Mouse (Mus musculus) MEL (cell line): ENCODE results near the gene Lyar. TPM values are rescaled to one million over a fixed set of nuclear protein-coding genes. Genes with fewer than 3 reads are reported as not detected.

ENCODE experiments used
- DNase-seq: peaks from one replicate; pipeline ENCODE4 v3.0.0; 2011; ENCODE audit warnings: low read depth, low spot score
- H3K27ac ChIP-seq: 2 replicates; pipeline ENCODE4 v1.5.1; 2012; ENCODE audit warnings: low read depth, mild to moderate bottlenecking, control low read depth, low read length, moderate library complexity; ENCODE audit not compliant: control insufficient read depth
- H3K27me3 ChIP-seq, 2 experiments: fragments of 150-350 bp in 1 of 2; sonication (generic) in 1 of 2; 2 replicates each; pipeline ENCODE4 v1.6.1; 2012; ENCODE audit warnings: low read length in 2 of 2, mild to moderate bottlenecking in 2 of 2, improper control_type of control experiment in 1 of 2, moderate library complexity in 1 of 2; ENCODE audit not compliant: insufficient read depth in 2 of 2, control insufficient read depth in 1 of 2
- H3K36me3 ChIP-seq, 2 experiments: 2 replicates each; pipeline ENCODE4 v1.6.1; 2012 to 2014; ENCODE audit warnings: low read length in 2 of 2, improper control_type of control experiment in 1 of 2, inconsistent platforms in 1 of 2, mild to moderate bottlenecking in 1 of 2; ENCODE audit not compliant: insufficient read depth in 2 of 2, control insufficient read depth in 1 of 2
- H3K4me1 ChIP-seq, 2 experiments: fragments of 150-350 bp in 1 of 2; sonication (generic) in 1 of 2; 2 replicates each; pipeline ENCODE4 v1.6.1; 2012; ENCODE audit warnings: low read length in 2 of 2, improper control_type of control experiment in 1 of 2, mild to moderate bottlenecking in 1 of 2; ENCODE audit not compliant: insufficient read depth in 2 of 2, control insufficient read depth in 1 of 2
- H3K4me3 ChIP-seq, 2 experiments: fragments of 150-350 bp in 1 of 2; sonication (generic) in 1 of 2; 2 replicates each; pipeline ENCODE4 v1.5.1; 2012; ENCODE audit warnings: low read depth in 2 of 2, low read length in 2 of 2, mild to moderate bottlenecking in 2 of 2, moderate library complexity in 2 of 2, control low read depth in 1 of 2, improper control_type of control experiment in 1 of 2; ENCODE audit not compliant: control insufficient read depth in 1 of 2, insufficient read depth in 1 of 2
- H3K79me2 ChIP-seq: 2 replicates; pipeline ENCODE4 v1.6.1; 2012; ENCODE audit warnings: mild to moderate bottlenecking, low read length, moderate library complexity; ENCODE audit not compliant: control insufficient read depth, poor library complexity, insufficient read depth
- H3K9ac ChIP-seq: 2 replicates; pipeline ENCODE4 v1.6.1; 2012; ENCODE audit warnings: low read depth, mild to moderate bottlenecking, control low read depth, low read length, moderate library complexity; ENCODE audit not compliant: control insufficient read depth, poor library complexity, severe bottlenecking
- H3K9me3 ChIP-seq: fragments of 150-350 bp; sonication (generic); replicated peaks from 2 replicates; pipeline ENCODE4 v1.6.1; 2012; ENCODE audit warnings: mild to moderate bottlenecking, low read length, improper control_type of control experiment, moderate library complexity; ENCODE audit not compliant: insufficient read depth
- BHLHE40 ChIP-seq: IDR thresholded peaks from 2 replicates; pipeline ENCODE4 v1.6.1; 2012; ENCODE audit warnings: low read depth, mild to moderate bottlenecking, inconsistent platforms, low read length, improper control_type of control experiment, borderline replicate concordance
- CHD2 ChIP-seq: IDR thresholded peaks from 2 replicates; pipeline ENCODE4 v1.6.1; 2011; ENCODE audit warnings: low read length, improper control_type of control experiment
- CTCF ChIP-seq, 3 experiments: IDR thresholded peaks in 2 of 3; conservative IDR thresholded peaks in 1 of 3; 2 replicates each; pipeline ENCODE4 v1.5.1; 2011 to 2012; ENCODE audit warnings: low read length in 3 of 3, low read depth in 2 of 3, mild to moderate bottlenecking in 2 of 3, improper control_type of control experiment in 1 of 3, inconsistent platforms in 1 of 3, mixed read lengths in 1 of 3, moderate library complexity in 1 of 3; ENCODE audit not compliant: control insufficient read depth in 1 of 3, insufficient read depth in 1 of 3, poor library complexity in 1 of 3, severe bottlenecking in 1 of 3
- ELF1 ChIP-seq: IDR thresholded peaks from 2 replicates; pipeline ENCODE4 v1.6.1; 2014; ENCODE audit warnings: low read depth, mild to moderate bottlenecking, inconsistent platforms, low read length, improper control_type of control experiment, moderate library complexity
- EP300 ChIP-seq, 2 experiments: IDR thresholded peaks; 2 replicates each; pipeline ENCODE4 v1.6.1; 2011; ENCODE audit warnings: improper control_type of control experiment in 2 of 2, low read length in 2 of 2, low read depth in 1 of 2, mild to moderate bottlenecking in 1 of 2
- GABPA ChIP-seq: IDR thresholded peaks from 2 replicates; pipeline ENCODE4 v1.6.1; 2012; ENCODE audit warnings: low read depth, mild to moderate bottlenecking, inconsistent platforms, low read length, improper control_type of control experiment, moderate library complexity
- GATA1 ChIP-seq: IDR thresholded peaks from 2 replicates; pipeline ENCODE4 v1.6.1; 2011; ENCODE audit warnings: low read depth, low read length, improper control_type of control experiment
- HCFC1 ChIP-seq: IDR thresholded peaks from 2 replicates; pipeline ENCODE4 v1.6.1; 2012; ENCODE audit warnings: low read depth, mild to moderate bottlenecking, inconsistent platforms, low read length, improper control_type of control experiment, moderate library complexity
- MAX ChIP-seq: IDR thresholded peaks from 2 replicates; pipeline ENCODE4 v1.6.1; 2011; ENCODE audit warnings: low read length, improper control_type of control experiment
- MYC ChIP-seq: IDR thresholded peaks from 2 replicates; pipeline ENCODE4 v1.6.1; 2011; ENCODE audit warnings: low read depth, mild to moderate bottlenecking, low read length, improper control_type of control experiment, moderate library complexity
- NRF1 ChIP-seq: IDR thresholded peaks from 2 replicates; pipeline ENCODE4 v1.6.1; 2014; ENCODE audit warnings: low read depth, mild to moderate bottlenecking, inconsistent platforms, low read length, improper control_type of control experiment, moderate library complexity; ENCODE audit not compliant: poor library complexity, insufficient read depth, severe bottlenecking
- POLR2A ChIP-seq, 2 experiments: IDR thresholded peaks; 2 replicates each; pipeline ENCODE4 v1.6.1; 2011 to 2012; ENCODE audit warnings: low read length in 2 of 2, mild to moderate bottlenecking in 2 of 2, control low read depth in 1 of 2, improper control_type of control experiment in 1 of 2, low read depth in 1 of 2, moderate library complexity in 1 of 2; ENCODE audit not compliant: control insufficient read depth in 1 of 2, insufficient read depth in 1 of 2, poor library complexity in 1 of 2
- POLR2AphosphoS2 ChIP-seq: IDR thresholded peaks from 2 replicates; pipeline ENCODE4 v1.6.1; 2011; ENCODE audit warnings: low read length, improper control_type of control experiment
- POLR2AphosphoS5 ChIP-seq: IDR thresholded peaks from 2 replicates; pipeline ENCODE4 v1.6.1; 2012; ENCODE audit warnings: low read depth, borderline replicate concordance, mild to moderate bottlenecking, inconsistent platforms, low read length, moderate library complexity, mixed read lengths
- RCOR1 ChIP-seq: IDR thresholded peaks from 2 replicates; pipeline ENCODE4 v1.6.1; 2012; ENCODE audit warnings: low read depth, mild to moderate bottlenecking, inconsistent platforms, low read length, improper control_type of control experiment
- SIN3A ChIP-seq: IDR thresholded peaks from 2 replicates; pipeline ENCODE4 v1.6.1; 2012; ENCODE audit warnings: low read length, improper control_type of control experiment, inconsistent platforms
- SMC3 ChIP-seq: IDR thresholded peaks from 2 replicates; pipeline ENCODE4 v1.6.1; 2011; ENCODE audit warnings: low read depth, low read length, improper control_type of control experiment
- TAL1 ChIP-seq: IDR thresholded peaks from 2 replicates; pipeline ENCODE4 v1.6.1; 2012; ENCODE audit warnings: mild to moderate bottlenecking, inconsistent platforms, low read length, moderate library complexity, mixed read lengths
- TCF12 ChIP-seq: IDR thresholded peaks from 2 replicates; pipeline ENCODE4 v1.6.1; 2014; ENCODE audit warnings: low read depth, mild to moderate bottlenecking, inconsistent platforms, low read length, improper control_type of control experiment, moderate library complexity
- USF1 ChIP-seq: IDR thresholded peaks from 2 replicates; pipeline ENCODE4 v1.6.1; 2014; ENCODE audit warnings: low read depth, mild to moderate bottlenecking, inconsistent platforms, low read length, improper control_type of control experiment, moderate library complexity
- ZC3H11A ChIP-seq: IDR thresholded peaks from 2 replicates; pipeline ENCODE4 v1.6.1; 2012; ENCODE audit warnings: low read depth, mild to moderate bottlenecking, inconsistent platforms, low read length, improper control_type of control experiment
- ZMIZ1 ChIP-seq: IDR thresholded peaks from 2 replicates; pipeline ENCODE4 v1.6.1; 2012; ENCODE audit warnings: low read depth, mild to moderate bottlenecking, inconsistent platforms, low read length, improper control_type of control experiment, moderate library complexity
- ZNF384 ChIP-seq: IDR thresholded peaks from 2 replicates; pipeline ENCODE4 v1.6.1; 2012; ENCODE audit warnings: low read depth, mild to moderate bottlenecking, inconsistent platforms, low read length, improper control_type of control experiment
- polyA plus RNA-seq, 2 experiments: library from polyadenylated mRNA; stranded (reverse) in 1 of 2; unstranded in 1 of 2; fragments of >175 nt in 1 of 2; fragments of >200 nt in 1 of 2; gene quantifications; 2 replicates each; pipeline versions ENCODE4 v1.2.1 to v1.2.4; 2012; ENCODE audit warnings: low replicate concordance in 2 of 2, low read depth in 1 of 2; ENCODE audit not compliant: insufficient read length in 2 of 2, insufficient read depth in 1 of 2, missing spikeins in 1 of 2
- total RNA-seq: library from RNA; depleted of rRNA; stranded (reverse); fragments of 300-350 nt; gene quantifications from 2 replicates; pipeline ENCODE4 v1.2.3, GENCODE M21; 2012

Lyar gene
- total and polyA plus RNA-seq, 3 experiments = 333 to 678 (median 507) TPM

DNA sequence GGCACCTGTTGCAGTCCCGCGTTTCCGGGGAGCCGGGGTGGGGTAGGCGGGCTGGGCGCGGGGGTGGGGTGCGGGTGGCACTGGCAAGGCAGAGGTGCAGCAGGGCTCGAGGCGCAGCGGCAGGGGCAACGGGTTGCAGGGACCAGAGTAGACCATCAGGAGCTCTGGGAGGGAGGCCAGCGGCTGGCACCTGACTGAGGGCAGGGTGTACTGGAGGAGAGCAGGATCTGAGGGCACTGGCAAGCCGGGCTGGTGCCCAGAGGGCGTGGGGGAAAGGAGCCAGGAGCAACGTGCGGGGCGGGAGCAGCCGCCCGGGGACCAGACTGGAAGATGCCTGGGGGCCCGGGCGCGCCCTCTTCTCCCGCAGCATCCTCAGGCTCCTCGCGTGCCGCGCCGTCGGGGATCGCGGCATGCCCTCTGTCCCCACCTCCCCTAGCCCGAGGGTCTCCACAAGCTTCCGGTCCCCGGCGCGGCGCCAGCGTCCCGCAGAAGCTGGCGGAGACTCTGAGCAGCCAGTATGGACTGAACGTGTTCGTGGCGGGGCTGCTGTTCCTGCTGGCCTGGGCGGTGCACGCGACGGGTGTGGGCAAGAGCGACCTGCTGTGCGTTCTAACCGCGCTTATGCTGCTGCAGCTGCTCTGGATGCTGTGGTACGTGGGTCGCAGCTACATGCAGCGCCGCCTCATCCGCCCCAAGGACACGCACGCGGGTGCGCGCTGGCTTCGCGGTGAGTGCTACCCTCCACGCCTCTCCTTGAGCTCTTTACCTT, 57.0 kb downstream of the Lyar start:
- DNase-seq = no peak
- TF ChIP-seq GABPA (no peak), SMC3 (no peak), NRF1 (no peak), POLR2AphosphoS2 (no peak), CTCF (IDR thresholded peaks at IDR 0.05 in 2 of 3, conservative IDR thresholded peaks at IDR 0.05 in 1 of 3; ENCODE audit: control insufficient read depth in 1 of 3, insufficient read depth in 1 of 3, low read depth in 2 of 3, low read length in 3 of 3, poor library complexity in 1 of 3, severe bottlenecking in 1 of 3) (no peak), TAL1 (no peak), POLR2A (IDR thresholded peaks at IDR 0.05; ENCODE audit: control insufficient read depth in 1 of 2, insufficient read depth in 1 of 2, low read depth in 1 of 2, low read length in 2 of 2, poor library complexity in 1 of 2) (no peak), RCOR1 (no peak), EP300 (IDR thresholded peaks at IDR 0.05; ENCODE audit: low read depth in 1 of 2, low read length in 2 of 2) (no peak), MYC (no peak), GATA1 (no peak), HCFC1 (no peak), ELF1 (no peak), ZMIZ1 (no peak)
- Histone ChIP-seq H3K4me1 (peaks cover 0 to 14% of the 10 kb centered on the region in 2 experiments; a peak in 1 of 4 replicates), H3K9me3 (no peaks in the 10 kb centered on the region), H3K4me3 (no peak overlapping the region), H3K27ac (no peak overlapping the region), H3K36me3 (peaks cover 0 to 2% of the 10 kb centered on the region in 2 experiments; a peak in 1 of 4 replicates), H3K27me3 (no peaks in the 10 kb centered on the region), H3K9ac (no peak overlapping the region), H3K79me2 (no peaks in the 10 kb centered on the region)

DNA sequence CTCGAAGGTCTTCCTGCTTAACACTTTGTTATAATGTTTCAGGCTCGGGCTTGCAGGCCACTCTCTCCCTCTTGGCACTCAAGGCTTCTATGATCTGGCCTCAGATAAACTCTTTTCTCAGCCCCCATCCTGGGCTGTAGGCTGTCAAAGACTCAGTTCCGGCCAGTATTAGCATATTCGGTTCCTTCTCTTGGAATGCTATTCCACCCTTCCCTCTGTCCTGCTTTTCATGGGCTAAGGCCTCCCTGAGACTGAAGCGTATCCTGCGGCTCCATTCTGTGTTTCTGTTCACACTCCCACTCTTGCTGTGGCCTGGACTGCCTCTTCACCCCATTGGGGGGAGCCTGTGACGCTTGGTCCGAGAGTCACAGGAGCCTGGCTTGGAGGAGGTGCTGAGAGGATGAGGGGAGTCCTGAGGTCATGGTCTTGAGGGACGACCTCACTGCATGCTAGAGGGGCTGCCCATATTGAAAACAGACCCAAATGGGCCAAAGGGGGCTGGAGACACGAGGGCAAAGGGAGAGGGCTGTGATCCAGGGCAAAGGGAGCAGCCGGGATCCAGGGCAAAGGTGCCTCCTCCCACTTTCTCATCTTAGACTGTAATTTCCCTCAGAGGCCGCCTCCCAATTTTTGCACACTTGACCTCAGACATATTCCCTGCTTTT, 57.8 kb downstream of the Lyar start:
- H3K27ac ChIP-seq = no peak overlapping the region
- no peaks in the 10 kb centered on the region for H3K27me3 ChIP-seq
- peaks cover 0 to 14% of the 10 kb centered on the region in 2 experiments; a peak in 1 of 4 replicates for H3K4me1 ChIP-seq
- H3K36me3 ChIP-seq = peaks cover 0 to 2% of the 10 kb centered on the region in 2 experiments; a peak in 1 of 4 replicates
- no peaks in the 10 kb centered on the region for H3K9me3 ChIP-seq
- TF ChIP-seq BHLHE40 = no peak
- no peak for TF ChIP-seq POLR2AphosphoS2
- no peak for TF ChIP-seq TCF12
- TF ChIP-seq ZC3H11A = no peak
- no peak for TF ChIP-seq CHD2
- TF ChIP-seq SIN3A = no peak
- TF ChIP-seq USF1 = no peak
- TF ChIP-seq MAX = no peak
- no peak for TF ChIP-seq ZNF384
- TF ChIP-seq POLR2AphosphoS5 = no peak
- TF ChIP-seq ZMIZ1 = no peak
- no peak for TF ChIP-seq ELF1
- TF ChIP-seq SMC3 = no peak
- TF ChIP-seq GATA1 = no peak
- no peak for TF ChIP-seq EP300 (IDR thresholded peaks at IDR 0.05; ENCODE audit: low read depth in 1 of 2, low read length in 2 of 2)
- TF ChIP-seq CTCF (IDR thresholded peaks at IDR 0.05 in 2 of 3, conservative IDR thresholded peaks at IDR 0.05 in 1 of 3; ENCODE audit: control insufficient read depth in 1 of 3, insufficient read depth in 1 of 3, low read depth in 2 of 3, low read length in 3 of 3, poor library complexity in 1 of 3, severe bottlenecking in 1 of 3) = no peak
- TF ChIP-seq NRF1 = no peak
- no peak for TF ChIP-seq RCOR1
- H3K9ac ChIP-seq = no peak overlapping the region
- no peak overlapping the region for H3K4me3 ChIP-seq
- no peak for DNase-seq
- no peaks in the 10 kb centered on the region for H3K79me2 ChIP-seq
